Mouse (Mus musculus): ENCODE data around the gene Zan.

Gene Zan

GRCm38 (mm10) chr5:137332857-137333511 lies 143.9 kb downstream of the Zan start:
- DNase-seq (ENCODE audit: low spot score), result no peak

- no peak for DNase-seq (ENCODE audit: low spot score)
Observed at GRCm38 (mm10) chr5:137330910-137331309, 146.0 kb downstream of the Zan start.

Data from testis, postnatal 10 days (tissue).